Mouse (Mus musculus) spleen, adult 2 months (tissue): ENCODE measurements around the gene Plcxd2. TPM values are rescaled to one million over a fixed set of nuclear protein-coding genes. Genes with fewer than 3 reads are reported as not detected.

Experiments used
- DNase-seq, 2 experiments: peaks; one replicate each; pipeline versions ENCODE4 v3.0.0 to v3.0.0-alpha.2; 2012 to 2021; ENCODE audit warnings: low spot score in 2 of 2, low read depth in 1 of 2
- H3K27ac ChIP-seq: fragments of 200-500 bp; 2 replicates; pipeline ENCODE4 v1.5.1; 2012; ENCODE audit warnings: low read length, inconsistent platforms; ENCODE audit not compliant: insufficient read depth
- H3K27me3 ChIP-seq: fragments of 200-500 bp; 2 replicates; pipeline ENCODE4 v1.6.1; 2012; ENCODE audit warnings: mild to moderate bottlenecking, moderate library complexity, low read length, inconsistent platforms; ENCODE audit not compliant: control insufficient read depth, insufficient read depth
- H3K36me3 ChIP-seq: fragments of 200-500 bp; 2 replicates; pipeline ENCODE4 v1.6.1; 2012; ENCODE audit warnings: mild to moderate bottlenecking, low read length, inconsistent platforms; ENCODE audit not compliant: control insufficient read depth, insufficient read depth
- H3K4me1 ChIP-seq: fragments of 200-500 bp; 2 replicates; pipeline ENCODE4 v1.6.1; 2011; ENCODE audit warnings: inconsistent platforms; ENCODE audit not compliant: control insufficient read depth, insufficient read depth, insufficient read length
- H3K4me3 ChIP-seq: fragments of 200-500 bp; 2 replicates; pipeline ENCODE4 v1.5.1; 2011; ENCODE audit warnings: mild to moderate bottlenecking, inconsistent platforms; ENCODE audit not compliant: insufficient read depth, insufficient read length; ENCODE audit errors: extremely low read depth
- CTCF ChIP-seq: fragments of 200-500 bp; IDR thresholded peaks from 2 replicates; pipeline ENCODE4 v1.5.1; 2011; ENCODE audit warnings: mild to moderate bottlenecking, inconsistent platforms; ENCODE audit not compliant: insufficient read depth, insufficient read length, insufficient replicate concordance; ENCODE audit errors: extremely low read depth
- POLR2A ChIP-seq: fragments of 200-500 bp; IDR thresholded peaks from 2 replicates; pipeline ENCODE4 v1.6.1; 2011; ENCODE audit warnings: low read depth, low read length, inconsistent platforms
- WGBS: fragments of 180-500 bp; shearing (Covaris S2); methylation state at CpG from one replicate; pipeline ENCODE4 v1.1.7; 2018; 5-methylcytosine and 5-hydroxymethylcytosine counted together
- polyA plus RNA-seq: library from polyadenylated mRNA; depleted of rRNA; stranded (reverse); fragments of >200 nt; gene quantifications from 2 replicates; pipeline ENCODE4 v1.2.3, GENCODE M21; 2012; rRNA removed

Plcxd2 gene
- polyA plus RNA-seq, 1 experiment, result 1.7 TPM

- TF ChIP-seq CTCF (no peak), POLR2A (no peak)
- WGBS, result 86% methylated on average over 8 of the region's 8 CpGs
- DNase-seq, result no peak
These were observed 87.3 kb downstream of the Plcxd2 start for GRCm38 (mm10) chr16:45922546-45923229.

GRCm38 (mm10) chr16:45919572-45919971 is 90.4 kb downstream of the Plcxd2 start:
- WGBS, result 88% methylated on average over 8 of the region's 8 CpGs
- TF ChIP-seq CTCF (no peak), POLR2A (no peak)
- DNase-seq, result no peak
- Histone ChIP-seq H3K36me3 (no peaks in the 10 kb centered on the region), H3K27me3 (no peaks in the 10 kb centered on the region), H3K27ac (no peak overlapping the region), H3K4me3 (no peak overlapping the region), H3K4me1 (no peaks in the 10 kb centered on the region)

More at GRCm38 (mm10) chr16:45922546-45923229, 87.3 kb downstream of the Plcxd2 start:
- Histone ChIP-seq H3K36me3 (no peaks in the 10 kb centered on the region), H3K27me3 (no peaks in the 10 kb centered on the region), H3K27ac (no peak overlapping the region), H3K4me1 (no peaks in the 10 kb centered on the region), H3K4me3 (no peak overlapping the region)

Other genes with a start within 250 kb of the Plcxd2 start
- 4.7 and 5.0 TPM in 2 replicates for gene Phldb2, start 56.6 kb downstream of the Plcxd2 start, polyA plus RNA-seq
- 3.6 and 4.7 TPM in 2 replicates for gene Cd96, start 110.0 kb upstream of the Plcxd2 start, polyA plus RNA-seq
- 8.2 and 20.5 TPM in 2 replicates for gene Gm4737, start 144.9 kb upstream of the Plcxd2 start, polyA plus RNA-seq